Mouse (Mus musculus) adrenal gland, adult 8-10 months (tissue): ENCODE data around the gene Fcgr1. TPM values are rescaled to one million over a fixed set of nuclear protein-coding genes. Genes with fewer than 3 reads are reported as not detected.
"Not testable (repeated sequence)": the region's sequence is repeated elsewhere in the genome, so short reads cannot be mapped to it uniquely, and the experiment has no call there.

Experiments used
- DNase-seq: peaks from one replicate; pipeline ENCODE4 v3.0.0; 2022
- total RNA-seq, 4 experiments: library from RNA; stranded (reverse); gene quantifications; 2 replicates each; pipeline ENCODE4 v1.2.4; 2022

The Fcgr1 gene
- total RNA-seq: 1 to 10 TPM; 2.2 to 4.3 (median 3.3) TPM

DNA sequence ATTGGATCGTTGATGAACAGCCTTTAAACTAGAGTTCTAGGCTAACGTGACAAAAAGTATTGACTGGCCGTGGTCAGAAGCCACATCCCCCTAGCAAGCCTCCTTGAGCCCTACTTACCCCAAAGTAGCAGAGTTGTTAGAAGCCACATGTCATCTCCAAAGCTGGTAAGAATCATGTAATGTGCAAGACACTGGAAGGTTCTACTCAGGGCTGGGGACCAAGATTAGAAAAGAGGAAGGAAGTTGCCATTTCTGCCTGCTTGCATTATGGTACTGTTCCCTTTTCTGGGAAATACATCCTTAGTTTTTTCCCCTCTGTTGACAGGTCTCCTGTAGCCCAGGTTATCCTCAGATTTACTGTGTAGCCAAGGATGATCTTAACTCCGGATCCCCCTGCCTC lies at the start of gene Fcgr1:
TSS of gene Fcgr1 (minus strand) at position 183 of the 400 bp plus-strand sequence.
- no peak for DNase-seq

DNA sequence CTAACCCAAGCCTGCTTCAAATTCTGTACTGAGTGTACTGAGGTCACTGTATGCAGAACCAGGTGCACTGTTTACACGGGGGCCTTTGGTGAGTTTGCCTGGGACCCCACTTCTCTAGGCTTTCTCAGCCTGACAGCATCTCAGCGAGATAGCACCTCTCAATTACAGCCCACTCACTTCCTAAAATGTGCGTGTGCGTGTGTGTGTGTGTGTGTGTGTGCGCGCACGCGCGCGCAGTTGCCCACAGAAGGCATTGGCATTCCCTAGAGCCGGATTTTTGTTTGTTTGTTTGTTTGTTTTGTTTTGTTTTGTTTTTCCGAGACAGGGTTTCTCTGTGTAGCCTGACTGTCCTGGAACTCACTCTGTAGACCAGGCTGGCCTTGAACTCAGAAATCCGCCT lies 48.9 kb upstream of the Fcgr1 start:
- DNase-seq: not testable (repeated sequence)

DNA sequence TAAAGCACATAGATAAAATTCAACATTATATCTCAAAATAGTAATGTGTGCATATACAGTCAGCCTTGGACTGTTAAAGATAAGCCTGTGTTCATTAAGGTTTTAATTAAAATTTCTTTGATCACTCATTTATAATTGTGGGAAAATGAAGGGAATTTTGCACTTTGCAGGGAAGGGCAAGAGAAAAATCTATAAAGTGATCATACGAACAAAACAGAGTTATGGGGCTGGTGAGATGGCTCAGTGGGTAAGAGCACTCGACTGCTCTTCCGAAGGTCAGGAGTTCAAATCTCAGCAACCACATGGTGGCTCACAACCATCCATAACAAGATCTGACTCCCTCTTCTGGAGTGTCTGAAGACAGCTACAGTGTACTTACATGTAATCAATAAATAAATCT lies 48.3 kb upstream of the Fcgr1 start:
- DNase-seq: not testable (repeated sequence)

DNA sequence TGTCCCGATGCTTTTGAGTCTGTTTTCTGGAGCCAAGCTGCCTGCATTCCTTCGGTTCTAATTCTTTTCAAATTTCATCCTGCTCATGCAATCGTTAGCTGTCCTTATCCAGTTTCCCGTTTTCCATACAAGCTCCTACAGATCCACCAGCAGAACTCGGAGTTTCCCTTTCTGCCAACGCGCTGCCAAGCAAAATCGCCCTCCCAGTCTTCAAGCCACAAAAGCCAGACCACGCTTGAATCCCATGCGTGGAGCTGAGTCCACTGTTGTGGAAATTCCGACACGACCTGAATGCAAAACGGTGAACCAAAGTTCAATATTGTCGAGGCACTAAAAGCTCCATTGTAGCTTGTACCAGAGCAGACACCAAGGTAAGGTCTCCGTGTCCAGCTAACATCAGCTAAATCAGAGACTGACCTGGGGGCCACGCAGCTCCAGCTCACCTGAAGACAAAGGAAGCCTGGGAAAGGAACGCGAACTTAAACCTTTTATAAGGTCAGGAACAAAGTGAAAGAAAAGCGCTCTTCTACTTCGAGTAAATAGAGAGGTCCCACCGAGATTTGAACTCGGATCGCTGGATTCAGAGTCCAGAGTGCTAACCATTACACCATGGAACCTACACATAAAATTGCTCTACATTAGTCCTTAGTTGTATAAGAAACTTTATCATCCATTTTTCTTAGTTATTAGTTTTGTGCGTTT lies 47.0 kb upstream of the Fcgr1 start:
- DNase-seq: no peak

DNA sequence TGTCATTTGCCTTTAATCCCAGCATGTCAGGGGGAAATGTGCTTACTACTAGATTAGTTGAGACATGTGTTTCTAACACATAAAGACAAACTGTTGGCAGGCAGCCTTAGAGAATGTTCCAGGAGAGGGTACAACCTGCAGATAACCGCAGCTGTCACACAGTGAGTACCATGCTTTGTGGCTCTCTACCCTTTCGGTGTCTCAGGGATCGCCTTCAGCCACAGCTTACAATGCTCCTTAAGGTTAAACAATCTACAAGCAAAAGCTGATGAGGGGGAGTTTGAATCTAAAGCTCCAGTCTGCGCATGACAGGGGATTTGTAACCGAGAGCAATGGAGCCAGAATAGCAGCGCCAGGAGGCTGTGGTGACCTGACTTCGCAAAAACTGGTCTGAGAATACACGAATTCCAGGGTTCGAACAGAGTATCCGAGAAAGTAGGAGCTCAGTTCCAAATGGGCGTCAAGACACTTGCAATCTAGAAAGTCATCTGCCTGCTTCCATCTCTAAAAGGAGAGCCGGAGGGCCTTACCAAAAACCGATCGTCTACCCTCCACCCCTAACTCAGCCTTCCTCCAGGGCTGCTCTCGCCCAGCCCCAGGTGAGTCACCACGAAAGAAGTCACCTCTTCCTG lies 45.2 kb upstream of the Fcgr1 start:
- DNase-seq: no peak

DNA sequence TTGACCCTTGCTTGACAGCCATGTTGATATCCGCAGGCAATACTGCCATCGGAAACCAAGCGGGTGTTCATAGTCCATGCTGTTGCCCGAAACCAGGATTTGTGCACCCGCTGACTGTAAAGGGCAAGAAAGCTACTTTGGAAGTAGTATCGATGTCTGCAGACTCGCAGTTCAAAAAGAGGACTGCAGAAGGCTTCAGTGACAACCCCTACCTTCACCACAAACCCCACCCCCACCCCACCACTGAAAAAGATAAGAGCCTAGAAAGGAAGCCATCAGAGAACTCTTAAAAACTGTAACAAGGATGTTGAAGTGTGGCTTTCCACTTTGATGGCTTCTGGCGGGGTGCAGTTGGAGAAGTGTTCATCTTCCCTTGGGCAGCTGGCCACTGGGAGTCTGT lies 44.3 kb upstream of the Fcgr1 start:
- DNase-seq: no peak

DNA sequence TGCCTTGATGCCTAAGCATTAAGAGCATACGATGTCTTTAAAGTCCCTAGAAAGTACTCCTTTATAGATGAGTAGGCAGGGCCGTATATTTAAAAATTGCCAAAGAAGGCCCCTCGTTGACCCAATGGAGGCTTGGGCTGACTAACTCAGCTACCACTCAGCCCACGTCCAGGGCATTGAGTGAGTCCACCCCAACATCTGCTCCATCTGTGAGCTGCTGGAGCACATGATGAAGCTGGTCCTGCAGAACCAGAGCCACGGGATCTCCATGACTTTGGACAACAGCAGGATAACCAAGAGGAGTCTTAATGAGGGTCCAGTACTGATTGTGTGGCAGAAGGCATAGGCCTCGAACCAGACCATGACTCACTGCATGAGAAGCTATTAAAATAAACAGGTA lies 43.5 kb upstream of the Fcgr1 start:
- DNase-seq: no peak

DNA sequence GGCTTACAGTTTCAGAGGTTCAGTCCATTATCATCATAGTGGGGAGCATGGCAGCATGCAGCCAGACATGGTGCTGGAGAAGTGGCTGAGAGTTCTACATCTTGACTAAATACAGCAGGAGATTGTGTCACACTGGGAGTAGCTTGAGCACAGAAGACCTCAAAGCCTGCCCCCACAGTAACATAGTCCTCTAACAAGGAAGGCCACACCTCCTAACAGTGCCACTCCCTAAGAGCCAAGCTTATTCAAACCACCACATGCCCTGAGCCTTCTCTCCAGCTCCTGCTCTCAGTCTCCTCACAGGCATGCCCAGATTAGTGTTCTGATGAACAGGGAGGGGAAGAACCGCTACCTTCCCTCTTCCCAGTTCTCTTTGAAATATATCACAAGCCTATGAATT lies 42.9 kb upstream of the Fcgr1 start:
- DNase-seq: no peak

DNA sequence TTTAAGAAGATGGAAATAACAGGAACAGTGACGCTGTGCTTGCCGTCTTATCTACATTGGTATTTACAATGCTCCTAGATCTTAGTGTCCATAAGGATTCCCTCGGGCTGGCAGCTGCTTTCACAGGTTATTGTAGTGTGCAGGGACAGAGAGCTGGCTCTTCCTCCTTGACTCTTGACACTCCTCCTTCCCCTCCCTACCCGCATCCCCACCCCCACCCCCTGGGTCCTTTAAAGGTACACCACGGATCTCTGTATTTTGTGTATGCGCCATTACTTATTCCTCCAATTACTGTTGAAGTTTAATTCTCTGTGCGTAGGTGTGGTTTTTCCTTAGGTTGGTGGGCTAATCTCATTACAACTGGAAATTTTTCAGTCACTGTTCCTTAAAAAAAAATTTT lies 41.8 kb upstream of the Fcgr1 start:
- no peak for DNase-seq

DNA sequence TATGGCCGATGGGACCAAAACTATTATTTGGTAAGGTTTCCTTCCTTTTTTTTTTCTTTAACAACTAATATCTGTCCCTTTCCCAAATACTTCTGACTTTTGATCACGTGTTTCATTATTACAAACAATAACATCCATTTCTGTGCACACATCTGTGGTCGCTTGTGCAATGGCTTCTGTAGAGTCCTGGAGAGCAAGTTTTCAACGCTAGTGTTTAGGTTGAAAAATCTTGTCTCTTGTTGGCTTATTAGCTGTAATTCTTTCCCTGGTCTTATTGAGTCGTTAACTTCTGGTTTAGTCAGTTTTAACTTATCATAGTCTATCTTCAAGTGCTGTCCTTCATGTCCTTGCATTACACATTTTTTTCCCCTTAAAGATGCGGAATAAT lies 41.4 kb upstream of the Fcgr1 start:
- DNase-seq: no peak

DNA sequence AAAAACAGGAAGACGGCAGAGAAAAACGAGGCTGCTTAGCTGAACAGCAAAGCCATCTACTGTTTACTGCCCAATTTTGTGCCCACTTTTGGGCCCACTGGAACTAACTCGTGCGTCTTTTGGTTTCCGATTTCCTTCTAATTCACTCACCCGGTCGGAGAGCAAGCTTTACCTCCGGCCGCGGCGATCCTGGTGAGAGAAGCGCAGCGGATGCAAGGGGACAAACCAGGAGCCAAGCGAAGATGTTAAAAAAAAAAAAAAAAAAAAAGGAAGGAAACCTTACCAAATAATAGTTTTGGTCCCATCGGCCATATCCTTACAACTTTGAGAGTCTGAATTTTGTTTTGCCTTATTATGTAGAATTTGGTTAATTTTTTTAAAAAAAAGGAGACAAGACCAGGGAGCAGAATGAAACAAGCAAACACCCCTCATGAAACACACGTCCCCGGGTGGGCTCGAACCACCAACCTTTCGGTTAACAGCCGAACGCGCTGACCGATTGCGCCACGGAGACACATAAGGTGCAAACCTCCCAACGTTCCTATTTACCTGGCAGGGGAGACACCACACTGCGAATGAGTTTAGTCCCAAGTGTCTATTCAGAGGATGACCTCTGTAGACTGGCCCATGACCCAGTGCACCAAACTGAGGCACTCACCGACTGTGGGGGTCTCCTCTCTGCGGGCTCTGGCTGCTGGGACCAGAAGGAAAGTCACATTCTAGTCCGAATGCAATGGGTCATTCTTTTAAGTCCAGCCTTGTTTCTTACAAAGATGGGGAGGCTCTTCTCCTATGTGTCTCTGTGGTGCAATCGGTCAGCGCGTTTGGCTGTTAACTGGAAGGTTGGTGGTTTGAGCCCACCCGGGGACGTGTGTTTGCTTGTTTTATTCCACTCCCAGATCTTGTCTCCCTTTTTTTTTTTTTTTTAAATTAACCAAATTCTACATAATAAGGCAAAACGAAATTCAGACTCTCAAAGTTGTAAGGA lies 40.7 kb upstream of the Fcgr1 start:
- DNase-seq: no peak

DNA sequence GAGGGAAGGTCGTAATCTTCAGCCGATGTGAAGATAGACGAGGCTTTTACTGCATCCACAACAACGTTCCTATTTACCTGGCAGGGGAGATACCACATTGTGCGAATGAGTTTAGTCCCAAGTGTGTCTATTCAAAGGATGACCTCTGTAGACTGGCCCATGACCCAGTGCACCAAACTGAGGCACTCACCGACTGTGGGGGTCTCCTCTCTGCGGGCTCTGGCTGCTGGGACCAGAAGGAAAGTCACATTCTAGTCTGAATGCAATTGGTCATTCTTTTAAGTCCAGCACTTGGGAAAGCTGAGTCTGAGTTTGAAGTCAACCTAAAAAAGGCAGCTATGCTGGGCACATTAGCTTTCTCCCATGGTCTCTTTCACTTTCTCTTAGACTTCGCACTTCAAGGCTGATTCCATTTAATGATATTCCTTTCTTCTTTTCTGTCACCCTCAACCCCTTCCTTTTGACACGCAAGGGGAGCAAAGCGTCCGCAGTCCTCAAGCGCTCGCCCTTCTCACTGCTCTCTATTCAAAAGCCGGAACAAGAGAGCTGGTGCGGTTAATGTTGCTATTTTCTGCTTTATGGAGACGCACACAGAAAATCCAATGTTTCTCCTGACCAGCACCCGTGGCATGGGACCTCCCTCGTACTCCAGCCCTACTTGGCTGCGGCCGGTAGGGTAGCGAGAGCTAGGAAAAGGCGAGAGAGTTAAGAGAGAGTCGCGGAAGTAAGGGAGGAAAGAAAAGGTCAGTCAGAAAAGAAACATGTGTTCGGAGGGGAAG lies 39.8 kb upstream of the Fcgr1 start:
- no peak for DNase-seq

DNA sequence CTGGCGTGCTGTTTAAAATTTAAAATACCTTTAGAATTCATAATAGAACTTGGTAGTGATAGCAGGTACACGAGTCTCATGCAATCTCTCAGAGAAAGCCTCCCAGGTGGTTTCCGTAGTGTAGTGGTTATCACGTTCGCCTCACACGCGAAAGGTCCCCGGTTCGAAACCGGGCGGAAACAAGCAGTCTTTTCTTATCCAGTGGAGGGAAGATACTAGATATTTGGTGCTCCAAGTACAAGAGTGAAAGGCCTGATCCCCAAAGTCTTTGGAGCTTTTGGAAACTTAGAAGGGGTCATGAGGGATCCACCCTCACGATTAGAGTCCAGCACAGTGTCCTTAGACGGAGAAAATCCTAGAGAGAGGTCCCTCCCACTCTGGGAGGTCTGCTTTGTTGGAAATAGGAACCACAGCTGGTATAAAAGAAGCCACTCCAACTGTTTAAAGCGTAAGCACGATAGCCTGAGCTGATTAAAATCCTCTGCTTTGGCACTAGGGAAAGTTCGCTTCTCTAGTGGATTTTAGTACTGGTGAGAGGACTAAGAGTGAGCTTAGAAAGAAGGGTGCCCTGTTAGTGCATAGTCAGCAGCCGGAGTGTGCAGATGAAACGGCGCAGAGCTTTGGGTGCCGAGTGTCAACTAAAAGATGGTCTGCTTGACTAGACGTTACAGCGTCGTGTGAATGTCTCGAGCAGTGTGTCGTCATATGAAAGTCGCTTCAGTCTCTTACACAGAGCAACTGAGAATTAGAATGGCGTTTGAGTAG lies 39.0 kb upstream of the Fcgr1 start:
- no peak for DNase-seq

DNA sequence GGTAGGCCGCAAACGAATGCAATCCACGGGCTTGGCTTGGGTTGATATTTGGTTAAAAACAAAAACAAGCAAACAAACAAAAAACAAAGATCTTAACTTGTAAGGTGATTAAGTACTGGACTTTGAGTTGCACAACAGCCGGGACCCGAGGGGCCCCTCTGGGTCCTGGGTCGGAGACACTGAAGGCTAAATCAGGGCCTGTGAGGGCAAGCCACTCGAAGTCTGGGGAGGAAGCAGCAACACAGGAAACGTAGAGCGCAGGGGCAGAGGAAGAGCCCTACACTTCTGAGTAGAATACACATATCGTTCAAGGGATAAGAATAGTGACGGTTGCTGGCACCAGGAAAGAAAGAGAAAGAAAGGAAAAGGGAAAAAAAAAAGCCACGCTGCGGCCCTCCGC lies 38.2 kb upstream of the Fcgr1 start:
- no peak for DNase-seq

DNA sequence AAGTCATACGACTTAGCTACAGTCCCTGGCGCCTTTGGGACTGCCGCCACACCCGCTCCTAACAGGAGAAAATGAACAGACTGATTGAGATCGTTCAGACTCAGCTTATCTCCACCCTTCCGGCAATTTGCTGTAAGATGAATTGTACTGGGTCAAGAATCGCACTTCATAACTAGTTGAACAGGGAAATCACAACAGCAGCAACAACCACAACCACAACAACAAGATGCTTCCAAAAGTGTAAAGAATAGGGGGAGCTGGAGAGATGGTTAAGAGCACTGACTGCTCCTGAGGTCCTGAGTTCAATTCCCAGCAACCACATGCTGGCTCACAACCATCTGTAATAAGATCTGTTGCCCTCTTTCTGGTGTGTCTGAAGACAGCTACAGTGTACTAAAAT lies 37.7 kb upstream of the Fcgr1 start:
- no peak for DNase-seq

DNA sequence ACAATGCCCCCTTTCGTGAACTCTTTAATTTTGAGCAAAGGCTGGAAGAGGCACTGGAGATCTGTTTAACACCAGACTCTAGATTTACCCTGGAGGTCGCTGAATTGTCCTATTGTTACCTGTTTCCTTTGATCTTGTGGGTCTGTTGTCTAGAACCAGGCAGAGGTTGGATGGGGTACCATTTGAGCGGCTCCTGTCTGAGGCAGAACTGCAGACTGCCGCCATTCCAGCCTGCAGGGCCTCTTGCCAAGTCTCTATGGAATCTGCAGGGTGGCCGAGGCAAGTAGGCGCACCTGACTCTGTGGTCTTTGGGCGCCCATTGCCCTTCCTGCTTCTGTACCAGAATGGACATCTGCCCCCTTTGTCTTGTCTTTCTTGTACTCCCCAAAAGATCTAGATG lies 36.8 kb upstream of the Fcgr1 start:
- DNase-seq: no peak

DNA sequence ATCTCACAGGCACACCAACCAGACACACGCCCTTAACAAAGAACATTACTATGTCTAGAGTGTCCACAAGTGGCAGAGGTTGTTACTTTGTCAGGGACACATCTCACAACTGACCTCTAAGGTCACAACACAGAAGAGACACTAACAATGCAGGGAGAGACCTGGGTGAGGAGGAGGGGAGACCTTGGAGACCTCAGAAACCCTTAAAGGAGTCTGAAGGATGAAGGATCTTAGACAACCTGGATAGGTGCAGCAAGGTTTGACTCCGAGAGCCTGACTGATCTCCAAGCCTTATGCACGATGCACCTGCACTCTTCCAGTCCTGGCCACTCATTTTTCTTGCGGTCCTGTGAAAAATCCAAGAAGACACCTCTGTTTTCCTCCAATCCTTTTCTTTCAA lies 36.4 kb upstream of the Fcgr1 start:
- DNase-seq: no peak

DNA sequence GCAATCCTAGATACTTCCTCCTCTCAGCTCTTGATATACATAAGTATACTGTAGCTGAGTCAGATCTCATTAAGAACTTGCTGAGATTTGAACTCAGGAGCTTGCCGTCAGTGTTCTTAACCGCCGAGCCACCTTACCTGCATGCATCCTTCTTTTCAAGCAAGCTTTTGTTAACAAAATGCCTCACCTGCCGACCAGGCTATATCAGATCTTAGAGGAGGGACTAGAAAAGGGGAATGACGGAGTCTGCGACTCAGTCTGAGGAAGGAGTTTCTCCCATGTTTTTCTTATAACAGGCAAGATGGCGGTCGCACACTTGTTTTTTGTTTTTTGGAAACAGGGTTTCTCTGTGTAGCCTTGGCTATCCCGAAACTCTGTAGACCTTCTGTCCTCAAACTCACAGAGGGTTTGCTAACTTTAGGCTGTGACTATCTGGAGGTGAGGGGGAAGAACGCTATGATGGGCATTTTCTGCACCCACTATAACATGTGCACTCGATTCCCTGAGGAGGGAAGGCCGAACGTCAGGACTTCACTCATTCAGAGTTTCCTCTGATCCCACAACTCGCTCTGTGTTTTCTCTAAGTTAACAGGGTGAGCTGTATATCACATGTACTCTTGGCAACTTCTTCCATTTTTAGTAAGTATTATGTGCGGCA lies 35.1 kb upstream of the Fcgr1 start:
- DNase-seq: no peak

DNA sequence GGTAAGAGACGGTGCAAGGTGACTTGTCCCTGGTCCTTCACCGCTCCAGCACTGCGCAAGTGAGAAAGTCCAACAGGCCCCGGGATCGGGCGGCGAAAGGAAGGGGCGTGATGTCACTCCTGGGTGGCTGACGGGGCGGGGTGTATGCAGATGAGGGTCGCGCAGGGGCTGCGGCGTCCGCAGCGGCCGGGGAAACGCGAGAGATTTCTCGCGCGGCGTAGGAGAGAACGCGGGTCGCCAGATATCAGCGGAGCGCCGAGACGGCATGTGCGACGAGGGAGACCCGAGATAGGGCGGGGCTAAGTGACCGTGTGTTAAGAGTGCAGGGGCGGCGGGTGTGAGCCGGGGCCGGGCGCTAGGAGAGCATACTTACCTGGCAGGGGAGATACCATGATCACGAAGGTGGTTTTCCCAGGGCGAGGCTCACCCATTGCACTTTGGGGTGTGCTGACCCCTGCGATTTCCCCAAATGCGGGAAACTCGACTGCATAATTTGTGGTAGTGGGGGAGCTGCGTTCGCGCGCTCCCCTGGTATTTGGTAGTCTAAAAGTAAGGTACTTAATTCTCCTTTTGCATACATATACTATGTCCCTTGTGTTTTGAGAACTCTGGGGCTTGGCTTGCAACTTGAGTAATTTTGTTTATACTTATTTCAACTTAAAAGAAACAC lies 34.4 kb upstream of the Fcgr1 start:
- DNase-seq: not testable (repeated sequence)

DNA sequence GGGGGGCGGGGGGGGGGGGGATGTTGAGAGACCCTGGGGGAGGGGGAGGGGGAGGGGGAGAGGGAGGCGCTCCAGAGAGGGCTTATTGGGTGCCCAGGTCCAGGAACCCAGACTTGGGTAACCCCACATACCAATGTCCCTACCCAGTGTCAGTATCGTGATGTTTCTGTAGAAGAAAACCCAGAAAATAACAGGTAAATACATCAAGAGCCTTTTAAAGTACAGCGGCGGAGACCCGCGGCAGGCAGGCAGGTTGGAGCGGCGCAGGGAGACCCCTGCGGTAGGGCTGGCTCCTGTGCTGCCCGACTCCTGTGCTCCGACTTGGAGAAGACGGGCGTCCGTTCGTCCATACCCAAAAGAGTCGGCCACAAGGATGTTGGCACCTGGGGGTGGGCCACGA lies 33.9 kb upstream of the Fcgr1 start:
- DNase-seq: no peak

DNA sequence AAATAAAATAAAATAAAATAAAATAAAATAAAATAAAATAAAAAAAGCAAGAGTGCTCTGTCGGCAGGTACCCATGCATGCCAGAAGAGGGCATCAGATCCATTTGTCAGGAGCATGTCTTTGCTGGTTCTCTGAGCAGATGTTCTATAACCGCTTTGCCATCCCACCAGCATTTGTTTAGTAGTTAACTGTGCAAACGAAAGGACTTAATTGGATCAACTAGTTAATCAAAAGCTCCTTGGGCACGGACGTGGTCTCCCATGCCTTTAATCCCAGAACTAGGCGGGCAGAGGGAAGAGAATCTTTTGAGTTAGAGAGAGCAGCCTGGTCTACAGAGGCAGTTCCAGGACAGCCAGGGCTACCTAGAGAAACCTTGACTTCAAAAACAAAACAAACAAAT lies 33.4 kb upstream of the Fcgr1 start:
- no peak for DNase-seq
